Mouse (Mus musculus) CH12.LX (cell line): ENCODE results near the gene Nup210.

ENCODE experiments used
- CTCF ChIP-seq, 2 experiments: IDR thresholded peaks in 1 of 2; conservative IDR thresholded peaks in 1 of 2; 2 replicates each; pipeline ENCODE4 v1.5.1; 2011 to 2012; ENCODE audit warnings: low read depth in 2 of 2, low read length in 2 of 2, improper control_type of control experiment in 1 of 2, inconsistent platforms in 1 of 2, mild to moderate bottlenecking in 1 of 2, moderate library complexity in 1 of 2
- E2F4 ChIP-seq: IDR thresholded peaks from 2 replicates; pipeline ENCODE4 v1.6.1; 2011; ENCODE audit warnings: low read depth, low read length, improper control_type of control experiment; ENCODE audit not compliant: insufficient replicate concordance
- ELF1 ChIP-seq: IDR thresholded peaks from 2 replicates; pipeline ENCODE4 v1.6.1; 2014; ENCODE audit warnings: low read depth, mild to moderate bottlenecking, inconsistent platforms, low read length, improper control_type of control experiment
- EP300 ChIP-seq: IDR thresholded peaks from 2 replicates; pipeline ENCODE4 v1.6.1; 2011; ENCODE audit warnings: low read length, improper control_type of control experiment
- JUND ChIP-seq: conservative IDR thresholded peaks from 2 replicates; pipeline ENCODE4 v1.6.1; 2011; ENCODE audit warnings: low read depth, low read length, improper control_type of control experiment
- MAFK ChIP-seq: IDR thresholded peaks from 2 replicates; pipeline ENCODE4 v1.6.1; 2011; ENCODE audit warnings: low read length, improper control_type of control experiment; ENCODE audit not compliant: insufficient replicate concordance
- MXI1 ChIP-seq: IDR thresholded peaks from 2 replicates; pipeline ENCODE4 v1.6.1; 2011; ENCODE audit warnings: mild to moderate bottlenecking, low read depth, low read length, improper control_type of control experiment
- NELFE ChIP-seq: IDR thresholded peaks from 2 replicates; pipeline ENCODE4 v1.6.1; 2011; ENCODE audit warnings: low read depth, low read length, improper control_type of control experiment
- NRF1 ChIP-seq: IDR thresholded peaks from 2 replicates; pipeline ENCODE4 v1.6.1; 2014; ENCODE audit warnings: low read depth, mild to moderate bottlenecking, inconsistent platforms, low read length, improper control_type of control experiment, moderate library complexity
- POLR2A ChIP-seq: IDR thresholded peaks from 2 replicates; pipeline ENCODE4 v1.6.1; 2011; ENCODE audit warnings: low read depth, mild to moderate bottlenecking, improper control_type of control experiment, low read length
- USF1 ChIP-seq: IDR thresholded peaks from 2 replicates; pipeline ENCODE4 v1.6.1; 2014; ENCODE audit warnings: low read depth, mild to moderate bottlenecking, inconsistent platforms, low read length, improper control_type of control experiment
- ZC3H11A ChIP-seq: IDR thresholded peaks from 2 replicates; pipeline ENCODE4 v1.6.1; 2012; ENCODE audit warnings: low read depth, mild to moderate bottlenecking, inconsistent platforms, low read length, improper control_type of control experiment
- ZNF384 ChIP-seq: IDR thresholded peaks from 2 replicates; pipeline ENCODE4 v1.6.1; 2012; ENCODE audit warnings: low read depth, low read length, improper control_type of control experiment, inconsistent platforms

DNA sequence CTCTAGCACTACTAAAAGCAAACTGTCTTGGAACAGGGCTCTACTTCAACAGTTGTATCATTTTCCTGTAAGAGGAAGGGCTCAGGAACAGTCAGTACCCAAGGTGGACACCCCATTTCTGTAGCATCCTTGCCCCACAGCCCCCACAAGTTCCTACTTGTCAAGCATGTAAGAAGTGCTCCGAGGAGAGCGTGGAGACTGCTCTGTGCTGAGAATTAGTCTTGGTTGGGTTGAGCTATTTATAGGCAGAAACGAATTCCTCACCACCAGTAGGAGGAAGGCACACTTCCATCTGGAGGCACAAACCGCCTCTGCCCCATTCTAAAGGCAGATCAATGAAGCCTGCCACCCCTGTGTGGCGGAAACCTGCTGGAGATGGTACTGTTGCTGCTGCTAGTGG lies 75.3 kb downstream of the Nup210 start:
- TF ChIP-seq NELFE (no peak), CTCF (conservative IDR thresholded peaks at IDR 0.05 in 1 of 2, IDR thresholded peaks at IDR 0.05 in 1 of 2; ENCODE audit: low read depth in 2 of 2, low read length in 2 of 2) (no peak), EP300 (no peak), ELF1 (no peak), POLR2A (no peak), ZNF384 (no peak), MXI1 (no peak), JUND (no peak), MAFK (no peak), USF1 (no peak), NRF1 (no peak), E2F4 (no peak), ZC3H11A (no peak)
